Mouse (Mus musculus) lung, adult 10 weeks (tissue): ENCODE results near the gene Atp11b. TPM values are rescaled to one million over a fixed set of nuclear protein-coding genes. Genes with fewer than 3 reads are reported as not detected.

Source experiments
- polyA plus RNA-seq: library from polyadenylated mRNA; stranded (reverse); fragments of 350-450 nt; fragmentation: Illumina TruSeq; extraction: RNeasy Lipid Tissue Mini Kit (QIAGEN cat#74804); gene quantifications from one replicate; pipeline ENCODE4 v1.2.3, GENCODE M21; 2014; ENCODE audit warnings: low read depth, low replicate concordance; ENCODE audit not compliant: insufficient read depth

The Atp11b gene
- 14.7 TPM for polyA plus RNA-seq

GRCm38 (mm10) chr3:35753825-35754767 lies at the start of gene Atp11b:
Gene Atp11b, plus strand, starts transcription at chr3:35754106.

Other genes with a start within 250 kb of the Atp11b start
- 20.1 TPM for gene Dcun1d1, start 183.3 kb downstream of the Atp11b start, polyA plus RNA-seq
- gene Mccc1, start 246.6 kb downstream of the Atp11b start, polyA plus RNA-seq, result 24.6 TPM